Mouse (Mus musculus): ENCODE results near the gene Cep170b. TPM values are rescaled to one million over a fixed set of nuclear protein-coding genes. Genes with fewer than 3 reads are reported as not detected.

Gene Cep170b
- polyA plus RNA-seq, 1 experiment from 2014 or later = 14.7 TPM

DNA sequence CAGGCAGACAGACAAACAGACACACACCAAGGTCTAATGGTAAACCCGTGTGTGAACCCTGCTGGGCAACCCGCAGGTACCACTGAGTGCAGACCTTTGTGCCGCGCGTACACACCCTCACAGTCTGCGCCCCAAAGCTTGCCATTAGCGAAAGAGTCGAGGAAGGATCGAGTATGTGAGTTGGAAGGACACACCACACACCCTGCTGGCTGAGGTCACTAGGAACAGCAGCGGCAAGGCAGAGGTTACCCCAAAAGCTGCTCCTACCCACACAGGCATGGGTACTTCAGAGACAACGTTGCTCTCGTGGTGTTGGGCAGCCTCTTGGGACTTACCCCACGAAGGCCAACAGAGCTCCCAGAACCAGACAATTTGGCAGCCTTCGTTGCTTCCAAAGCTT, 52.1 kb downstream of the Cep170b start:
- no peak overlapping the region for H3K4me2 ChIP-seq (replicated peaks)
- H3K27me3 ChIP-seq = no peaks in the 10 kb centered on the region
- no peaks in the 10 kb centered on the region for H3K36me3 ChIP-seq
- no peak for ATAC-seq (ENCODE audit: low FRiP score, low read depth)
- 90% methylated on average over 14 of the region's 14 CpGs for WGBS
- no peak overlapping the region for H3K4me3 ChIP-seq
- no peak overlapping the region for H3K9ac ChIP-seq
- H3K27ac ChIP-seq = no peak overlapping the region
- H3K9me3 ChIP-seq = peaks cover 12% of the 10 kb centered on the region
- H3K4me1 ChIP-seq = peaks cover 6% of the 10 kb centered on the region; the same call in 1 of the 2 replicates

DNA sequence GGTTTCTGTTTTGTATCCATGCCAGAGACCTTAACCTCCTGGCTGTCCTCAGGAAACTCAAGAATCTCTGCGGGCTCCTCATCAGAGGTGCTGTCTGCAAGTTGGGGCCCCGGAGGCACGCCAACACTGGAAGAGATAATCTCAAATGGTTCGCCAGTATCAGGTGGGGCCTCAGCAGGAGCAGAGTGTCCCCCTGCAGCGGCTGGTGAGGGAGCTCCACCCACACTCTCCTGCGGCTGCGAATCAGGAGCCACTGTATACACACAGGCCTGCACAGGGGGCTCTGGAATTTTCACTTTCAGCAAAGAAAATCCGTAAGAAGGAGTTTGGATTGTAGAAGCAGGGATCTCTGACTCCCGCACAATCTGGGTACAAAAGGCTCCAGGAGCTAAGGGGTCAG, 53.1 kb downstream of the Cep170b start:
- H3K4me1 ChIP-seq = peaks cover 6% of the 10 kb centered on the region; the same call in 1 of the 2 replicates
- no peak overlapping the region for H3K9ac ChIP-seq
- H3K9me3 ChIP-seq = peaks cover 12% of the 10 kb centered on the region
- H3K4me2 ChIP-seq (replicated peaks) = no peak overlapping the region
- 47% methylated on average over 9 of the region's 9 CpGs for WGBS
- no peaks in the 10 kb centered on the region for H3K27me3 ChIP-seq
- ATAC-seq (ENCODE audit: low FRiP score, low read depth) = no peak
- H3K27ac ChIP-seq = no peak overlapping the region
- no peak overlapping the region for H3K4me3 ChIP-seq
- H3K36me3 ChIP-seq = no peaks in the 10 kb centered on the region

DNA sequence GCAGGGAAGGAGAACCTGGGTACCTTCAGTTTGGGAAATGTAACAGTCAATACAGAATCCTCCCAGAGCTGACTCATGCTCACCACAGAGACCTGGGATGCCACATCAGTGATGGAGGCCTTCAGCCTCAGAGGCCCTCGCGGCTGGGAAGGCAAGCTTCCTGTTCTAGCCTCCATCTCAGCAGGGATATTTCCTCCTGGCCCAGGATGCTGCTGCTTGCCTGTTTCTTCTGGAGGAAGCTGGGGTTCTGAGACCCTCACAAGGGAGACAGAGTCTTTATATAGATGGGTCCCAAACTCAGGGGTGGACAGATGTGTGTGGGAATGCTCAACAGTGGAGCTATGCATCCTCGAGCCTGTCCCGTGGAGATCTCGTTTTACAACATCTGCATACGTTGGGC, 53.8 kb downstream of the Cep170b start:
- WGBS = 75% methylated on average over 6 of the region's 6 CpGs
- Histone ChIP-seq H3K27me3 (no peaks in the 10 kb centered on the region), H3K27ac (no peak overlapping the region), H3K9ac (no peak overlapping the region), H3K9me3 (peaks cover 12% of the 10 kb centered on the region), H3K36me3 (no peaks in the 10 kb centered on the region), H3K4me3 (no peak overlapping the region), H3K4me2 (replicated peaks) (no peak overlapping the region), H3K4me1 (peaks cover 6% of the 10 kb centered on the region; the same call in 1 of the 2 replicates)
- ATAC-seq (ENCODE audit: low FRiP score, low read depth) = no peak

DNA sequence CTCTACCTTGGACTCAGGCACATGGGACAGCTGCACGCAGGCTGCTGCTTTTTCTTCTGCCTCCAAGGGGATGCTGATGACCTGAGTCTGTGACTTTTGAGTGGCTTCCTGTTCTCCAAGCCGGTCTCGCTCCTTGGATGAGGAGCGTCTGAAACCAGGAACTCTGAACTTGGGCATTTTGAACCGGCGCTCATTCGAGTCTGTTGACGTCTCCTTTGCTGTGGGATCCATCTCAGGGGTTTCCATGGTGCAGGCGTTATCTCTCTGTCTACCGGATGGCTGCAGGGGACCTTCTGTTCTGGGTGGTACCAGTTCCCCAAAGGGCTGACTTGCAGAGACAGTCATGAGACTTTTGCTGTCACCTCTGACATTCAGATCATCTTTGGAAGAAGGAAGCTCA, 54.2 kb downstream of the Cep170b start:
- H3K36me3 ChIP-seq = no peaks in the 10 kb centered on the region
- ATAC-seq (ENCODE audit: low FRiP score, low read depth) = no peak
- no peak overlapping the region for H3K27ac ChIP-seq
- peaks cover 6% of the 10 kb centered on the region; the same call in 1 of the 2 replicates for H3K4me1 ChIP-seq
- H3K4me2 ChIP-seq (replicated peaks) = no peak overlapping the region
- no peaks in the 10 kb centered on the region for H3K27me3 ChIP-seq
- WGBS = 95% methylated on average over 10 of the region's 10 CpGs
- H3K9me3 ChIP-seq = peaks cover 12% of the 10 kb centered on the region
- no peak overlapping the region for H3K4me3 ChIP-seq
- H3K9ac ChIP-seq = no peak overlapping the region

DNA sequence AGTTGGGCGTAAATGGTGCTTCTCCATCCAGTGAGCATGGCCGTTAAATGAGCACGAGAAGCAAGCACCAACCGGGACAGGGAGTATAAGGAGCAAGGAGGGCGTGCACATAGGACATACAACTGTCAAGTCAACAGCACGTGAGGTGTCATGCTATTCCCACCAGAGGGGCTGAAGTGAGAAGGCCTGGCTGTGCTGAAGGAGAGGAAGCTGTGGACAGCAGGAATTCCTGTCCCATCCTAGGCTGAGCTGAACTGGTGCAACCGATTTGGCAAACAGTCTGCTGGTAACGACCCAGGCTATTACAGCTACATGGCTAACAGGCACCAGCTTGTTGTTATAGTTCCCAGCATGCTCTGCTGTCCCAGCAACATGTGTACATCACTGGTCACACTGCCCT, 70.8 kb downstream of the Cep170b start:
- 51% methylated on average over 8 of the region's 8 CpGs for WGBS
- no peak overlapping the region for H3K27ac ChIP-seq
- no peak for ATAC-seq (ENCODE audit: low FRiP score, low read depth)
- H3K4me3 ChIP-seq = no peak overlapping the region
- H3K9ac ChIP-seq = no peak overlapping the region
- peaks cover 25% of the 10 kb centered on the region for H3K4me1 ChIP-seq
- H3K27me3 ChIP-seq = no peaks in the 10 kb centered on the region
- no peaks in the 10 kb centered on the region for H3K36me3 ChIP-seq
- no peaks in the 10 kb centered on the region for H3K9me3 ChIP-seq
- 0 out of 2 replicates have a peak overlapping the region, but pooled peaks have one; percentile 4 for H3K4me2 ChIP-seq (replicated peaks)

DNA sequence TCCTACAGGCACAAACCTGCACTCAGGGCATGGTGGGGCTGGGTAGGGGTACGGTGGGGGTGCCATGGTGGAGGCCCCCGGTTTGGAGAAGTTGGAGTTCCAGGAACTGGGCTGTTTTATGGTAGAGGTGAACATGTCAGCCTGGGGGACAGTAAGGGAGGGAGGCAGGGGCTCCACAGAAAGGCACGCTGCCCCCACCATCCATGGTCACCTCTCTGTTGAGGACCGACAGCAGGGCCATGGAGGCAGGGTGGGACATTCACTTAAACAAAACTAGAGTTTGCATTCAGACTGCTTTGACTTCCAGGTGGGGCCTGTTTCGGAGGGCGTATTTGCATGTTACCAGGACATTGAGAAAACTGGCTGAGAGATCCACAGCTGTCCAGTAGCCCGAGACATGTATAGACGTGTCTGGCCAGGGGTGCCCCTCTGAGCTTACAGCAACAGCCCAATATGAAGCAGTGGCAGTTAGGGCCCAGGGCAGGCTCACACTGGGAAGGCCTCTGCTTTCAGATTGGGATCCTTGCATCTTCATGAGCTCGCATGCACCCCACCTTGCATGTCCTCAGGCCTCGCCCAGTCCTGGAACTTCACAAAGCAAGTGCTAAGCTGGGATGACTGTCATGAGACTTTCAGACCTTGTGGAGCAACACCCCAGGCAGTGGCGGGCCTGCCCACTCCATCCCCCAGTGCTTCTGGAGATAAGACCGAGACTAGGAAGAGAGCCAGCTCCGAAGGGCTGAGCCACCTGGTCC, 73.5 kb downstream of the Cep170b start:
- H3K4me3 ChIP-seq = no peak overlapping the region
- no peak for ATAC-seq (ENCODE audit: low FRiP score, low read depth)
- no peak overlapping the region for H3K9ac ChIP-seq
- no peak overlapping the region; the same call in 1 of the 2 replicates for H3K27ac ChIP-seq
- no peaks in the 10 kb centered on the region for H3K36me3 ChIP-seq
- peaks cover 12% of the 10 kb centered on the region; the same call in 1 of the 2 replicates for H3K27me3 ChIP-seq
- no peaks in the 10 kb centered on the region for H3K9me3 ChIP-seq
- H3K4me2 ChIP-seq (replicated peaks) = no peak overlapping the region
- H3K4me1 ChIP-seq = peaks cover 52% of the 10 kb centered on the region
- WGBS = 76% methylated on average over 13 of the region's 13 CpGs

DNA sequence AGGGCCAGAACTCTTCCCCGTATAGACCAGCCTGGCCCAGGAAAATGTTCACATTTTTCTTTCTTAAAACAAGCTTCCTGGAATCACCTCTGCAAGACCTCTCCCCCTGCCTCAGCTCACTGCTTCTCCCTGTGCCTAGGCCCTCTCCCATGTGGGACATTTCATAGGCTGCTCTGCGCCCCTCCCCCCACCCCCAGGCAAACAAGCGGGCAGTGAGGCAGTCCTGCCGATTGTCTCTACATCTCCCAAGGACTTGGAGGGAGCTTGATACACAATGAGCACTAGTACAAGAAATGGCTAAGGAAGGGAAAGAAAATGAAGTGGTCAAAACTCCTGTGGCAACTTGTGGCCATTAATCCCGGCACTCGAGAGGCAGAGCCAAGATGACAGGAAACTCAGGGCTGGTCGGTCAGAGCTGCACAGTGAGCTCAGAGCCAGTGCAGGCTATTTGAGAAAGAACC, 74.1 kb downstream of the Cep170b start:
- no peak overlapping the region for H3K9ac ChIP-seq
- H3K4me1 ChIP-seq = peaks cover 56% of the 10 kb centered on the region
- H3K4me3 ChIP-seq = no peak overlapping the region
- H3K27ac ChIP-seq = no peak overlapping the region
- no peak overlapping the region for H3K4me2 ChIP-seq (replicated peaks)
- 29% methylated on average over 7 of the region's 7 CpGs for WGBS
- peaks cover 18% of the 10 kb centered on the region for H3K27me3 ChIP-seq
- H3K36me3 ChIP-seq = no peaks in the 10 kb centered on the region
- no peaks in the 10 kb centered on the region for H3K9me3 ChIP-seq
- no peak for ATAC-seq (ENCODE audit: low FRiP score, low read depth)

DNA sequence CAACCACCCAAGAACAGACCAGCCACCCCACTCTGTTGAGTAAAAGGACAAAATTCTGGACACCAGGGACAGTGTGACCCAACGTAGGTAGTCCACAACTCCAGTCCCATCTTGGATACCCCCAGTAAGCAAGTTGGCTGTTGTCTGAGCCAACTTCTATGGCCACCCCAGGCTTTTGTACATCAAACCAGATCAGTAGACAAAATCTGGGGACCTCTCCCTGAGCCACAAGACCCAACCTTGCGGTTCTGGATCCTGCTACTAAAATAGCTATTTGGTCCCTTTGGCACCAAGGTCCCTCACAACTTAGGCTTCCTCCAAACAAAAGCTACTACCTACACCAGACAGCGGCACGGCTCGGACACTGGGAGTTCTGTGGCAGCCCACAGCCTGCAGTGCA, 74.7 kb downstream of the Cep170b start:
- Histone ChIP-seq H3K27me3 (peaks cover 23% of the 10 kb centered on the region), H3K36me3 (no peaks in the 10 kb centered on the region), H3K4me2 (replicated peaks) (no peak overlapping the region), H3K27ac (no peak overlapping the region), H3K9me3 (no peaks in the 10 kb centered on the region), H3K4me1 (peaks cover 56% of the 10 kb centered on the region), H3K4me3 (no peak overlapping the region), H3K9ac (0 out of 2 replicates have a peak overlapping the region, but pooled peaks have one; percentile 2)
- 89% methylated on average over 5 of the region's 5 CpGs for WGBS
- no peak for ATAC-seq (ENCODE audit: low FRiP score, low read depth)

DNA sequence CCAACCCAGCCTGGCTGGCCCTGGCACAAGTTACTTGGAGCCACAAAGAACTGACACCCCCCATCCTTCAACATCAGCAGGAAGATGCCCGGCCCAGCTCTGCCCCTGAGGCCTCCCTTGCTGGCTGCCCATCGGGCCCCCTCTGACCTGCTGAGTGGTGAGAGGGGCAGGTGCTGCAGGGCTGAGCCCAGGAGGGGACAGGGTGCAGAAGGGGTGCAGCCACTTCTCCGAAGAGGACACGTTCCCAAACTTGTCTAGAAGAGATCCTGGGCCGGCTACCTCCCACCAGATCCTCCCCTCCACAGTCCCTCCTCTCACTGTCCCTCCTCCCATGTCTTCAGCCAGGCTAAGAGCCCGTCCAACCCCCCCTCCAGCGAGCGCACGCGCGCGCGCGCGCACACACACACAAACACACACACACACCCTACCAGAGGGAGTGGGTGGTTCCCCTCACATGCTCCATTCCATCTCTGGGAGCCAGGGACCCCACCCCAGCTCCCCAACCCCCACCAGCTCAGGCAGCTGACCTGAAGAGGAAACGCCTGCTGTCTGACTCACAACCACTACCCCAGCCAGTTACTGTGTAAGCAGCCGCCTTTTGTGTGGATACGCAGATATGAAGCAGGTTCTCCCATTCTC, 75.3 kb downstream of the Cep170b start:
- Histone ChIP-seq H3K27ac (no peak overlapping the region), H3K4me3 (no peak overlapping the region), H3K27me3 (peaks cover 25% of the 10 kb centered on the region), H3K9me3 (no peaks in the 10 kb centered on the region), H3K4me2 (replicated peaks) (0 out of 2 replicates have a peak overlapping the region, but pooled peaks have one; percentile 9), H3K36me3 (no peaks in the 10 kb centered on the region), H3K9ac (0 out of 2 replicates have a peak overlapping the region, but pooled peaks have one; percentile 2), H3K4me1 (peaks cover 60% of the 10 kb centered on the region)
- ATAC-seq (ENCODE audit: low FRiP score, low read depth) = no peak
- 67% methylated on average over 18 of the region's 18 CpGs for WGBS

Small RNA genes within 50 kb of the gene (microRNA-seq; reads per million reads assigned to microRNA genes)
- not detected for gene Mir6940

Other genes starting within 250 kb of the Cep170b start
- 0.41 and 0.64 TPM in 2 replicates for gene A530016L24Rik, start 231.0 kb upstream of the Cep170b start, polyA plus RNA-seq (2015; fragmentation: Nextera tagmentation; extraction: Ambion mirVana)
- 0.28 and 0.66 TPM in 2 replicates for gene Tmem179, start 203.7 kb upstream of the Cep170b start, polyA plus RNA-seq (2015; fragmentation: Nextera tagmentation; extraction: Ambion mirVana)
- gene Inf2, start 131.7 kb upstream of the Cep170b start, polyA plus RNA-seq (2015; fragmentation: Nextera tagmentation; extraction: Ambion mirVana) = 4.2 and 5.5 TPM in 2 replicates
- gene Adssl1, start 100.4 kb upstream of the Cep170b start, polyA plus RNA-seq (2015; fragmentation: Nextera tagmentation; extraction: Ambion mirVana) = 12.8 and 14.7 TPM in 2 replicates
- 246 and 251 TPM in 2 replicates for gene Siva1, start 75.8 kb upstream of the Cep170b start, polyA plus RNA-seq (2015; fragmentation: Nextera tagmentation; extraction: Ambion mirVana)
- gene Akt1, start 45.6 kb upstream of the Cep170b start, polyA plus RNA-seq (2015; fragmentation: Nextera tagmentation; extraction: Ambion mirVana) = 62.5 and 71.0 TPM in 2 replicates
- gene Zbtb42, start 41.6 kb upstream of the Cep170b start, polyA plus RNA-seq (2015; fragmentation: Nextera tagmentation; extraction: Ambion mirVana) = 2.2 and 2.4 TPM in 2 replicates
- 6.1 and 7.2 TPM in 2 replicates for gene Pld4, start 40.2 kb downstream of the Cep170b start, polyA plus RNA-seq (2015; fragmentation: Nextera tagmentation; extraction: Ambion mirVana)
- gene Ahnak2, start 82.2 kb downstream of the Cep170b start, polyA plus RNA-seq (2015; fragmentation: Nextera tagmentation; extraction: Ambion mirVana) = 0.61 and 0.64 TPM in 2 replicates
- 7.9 and 8.8 TPM in 2 replicates for gene Clba1, start 88.5 kb downstream of the Cep170b start, polyA plus RNA-seq (2015; fragmentation: Nextera tagmentation; extraction: Ambion mirVana)
- gene Cdca4, start 109.0 kb downstream of the Cep170b start, polyA plus RNA-seq (2015; fragmentation: Nextera tagmentation; extraction: Ambion mirVana) = 132 and 134 TPM in 2 replicates
- 0.11 and 0.13 TPM in 2 replicates for gene Gpr132, start 147.8 kb downstream of the Cep170b start, polyA plus RNA-seq (2015; fragmentation: Nextera tagmentation; extraction: Ambion mirVana)
- 5.9 and 7.8 TPM in 2 replicates for gene Jag2, start 209.3 kb downstream of the Cep170b start, polyA plus RNA-seq (2015; fragmentation: Nextera tagmentation; extraction: Ambion mirVana)
- gene Nudt14, start 221.7 kb downstream of the Cep170b start, polyA plus RNA-seq (2015; fragmentation: Nextera tagmentation; extraction: Ambion mirVana) = 83.8 and 88.9 TPM in 2 replicates

Measured in limb, embryonic 13.5 days (tissue).